Mouse (Mus musculus) thymus, adult 2 months (tissue): ENCODE data around the gene Skida1. TPM values are rescaled to one million over a fixed set of nuclear protein-coding genes. Genes with fewer than 3 reads are reported as not detected.

Experiments
- DNase-seq: peaks from one replicate; pipeline ENCODE4 v3.0.0; 2021
- H3K27ac ChIP-seq: fragments of 200-500 bp; 2 replicates; pipeline ENCODE4 v1.5.1; 2012; ENCODE audit warnings: low read length, control low read depth; ENCODE audit not compliant: control insufficient read depth, insufficient read depth
- H3K27me3 ChIP-seq: fragments of 200-500 bp; 2 replicates; pipeline ENCODE4 v1.6.1; 2012; ENCODE audit warnings: mild to moderate bottlenecking, low read length, moderate library complexity, mixed read lengths; ENCODE audit not compliant: control insufficient read depth, insufficient read depth
- H3K36me3 ChIP-seq: fragments of 200-500 bp; 2 replicates; pipeline ENCODE4 v1.6.1; 2012; ENCODE audit warnings: mild to moderate bottlenecking, low read length, moderate library complexity; ENCODE audit not compliant: control insufficient read depth, insufficient read depth
- H3K4me1 ChIP-seq: fragments of 200-500 bp; replicated peaks from 2 replicates; pipeline ENCODE4 v1.6.1; 2012; ENCODE audit warnings: low read length; ENCODE audit not compliant: control insufficient read depth, insufficient read depth
- H3K4me3 ChIP-seq: fragments of 200-500 bp; 2 replicates; pipeline ENCODE4 v1.5.1; 2012; ENCODE audit warnings: mild to moderate bottlenecking, low read length, control low read depth, moderate library complexity; ENCODE audit not compliant: control insufficient read depth, insufficient read depth
- CTCF ChIP-seq: fragments of 200-500 bp; IDR thresholded peaks from 2 replicates; pipeline ENCODE4 v1.5.1; 2012; ENCODE audit warnings: mild to moderate bottlenecking, control low read depth, low read length, moderate library complexity, borderline replicate concordance; ENCODE audit not compliant: control insufficient read depth, poor library complexity, insufficient read depth; ENCODE audit errors: extremely low read depth
- POLR2A ChIP-seq: fragments of 200-500 bp; IDR thresholded peaks from 2 replicates; pipeline ENCODE4 v1.6.1; 2012; ENCODE audit warnings: mild to moderate bottlenecking, low read length, control low read depth, moderate library complexity; ENCODE audit not compliant: control insufficient read depth, poor library complexity, insufficient read depth; ENCODE audit errors: extremely low read depth
- WGBS: fragments of 180-500 bp; shearing (Covaris S2); methylation state at CpG from one replicate; pipeline ENCODE4 v1.1.7; 2018; 5-methylcytosine and 5-hydroxymethylcytosine counted together
- polyA plus RNA-seq: library from polyadenylated mRNA; depleted of rRNA; stranded (reverse); fragments of >200 nt; gene quantifications from 2 replicates; pipeline ENCODE4 v1.2.3, GENCODE M21; 2012

Skida1 gene
- polyA plus RNA-seq, 1 experiment: 0.38 TPM

GRCm38 (mm10) chr2:18068071-18068796 is 19.4 kb upstream of the Skida1 start:
- no peak for DNase-seq
- no peak overlapping the region for H3K27ac ChIP-seq
- H3K4me3 ChIP-seq: no peak overlapping the region
- peaks cover 3% of the 10 kb centered on the region for H3K4me1 ChIP-seq
- no peaks in the 10 kb centered on the region for H3K27me3 ChIP-seq
- TF ChIP-seq POLR2A (no peak), CTCF (no peak)
- H3K36me3 ChIP-seq: peaks cover 16% of the 10 kb centered on the region
- 99% methylated on average over 4 of the region's 4 CpGs for WGBS

- H3K36me3 ChIP-seq: peaks cover 5% of the 10 kb centered on the region; the same call in 1 of the 2 replicates
- peaks cover 3% of the 10 kb centered on the region for H3K4me1 ChIP-seq
- no peak for TF ChIP-seq CTCF
- no peak for TF ChIP-seq POLR2A
- DNase-seq: no peak
- H3K27me3 ChIP-seq: no peaks in the 10 kb centered on the region
- no peak overlapping the region for H3K4me3 ChIP-seq
- no peak overlapping the region for H3K27ac ChIP-seq
These were observed 17.6 kb upstream of the Skida1 start for GRCm38 (mm10) chr2:18066436-18066835.

GRCm38 (mm10) chr2:18065708-18066030 is 16.8 kb upstream of the Skida1 start:
- no peak overlapping the region for H3K27ac ChIP-seq
- H3K4me3 ChIP-seq: peak overlapping the region; percentile 93
- no peaks in the 10 kb centered on the region for H3K27me3 ChIP-seq
- no peak for DNase-seq
- peaks cover 3% of the 10 kb centered on the region for H3K4me1 ChIP-seq
- H3K36me3 ChIP-seq: no peaks in the 10 kb centered on the region; the same call in 1 of the 2 replicates
- TF ChIP-seq POLR2A (no peak), CTCF (no peak)
- 7% methylated on average over 6 of the region's 6 CpGs for WGBS

- peaks cover 3% of the 10 kb centered on the region for H3K4me1 ChIP-seq
- H3K27ac ChIP-seq: peak overlapping the region; percentile 70
- no peaks in the 10 kb centered on the region; the same call in 1 of the 2 replicates for H3K36me3 ChIP-seq
- peak; percentile 73 for DNase-seq
- TF ChIP-seq POLR2A: 0 out of 2 replicates have a peak, but pooled peaks have one; percentile 9
- TF ChIP-seq CTCF: 0 out of 2 replicates have a peak, but pooled peaks have one; percentile 12
- H3K4me3 ChIP-seq: peak overlapping the region; percentile 93
- under 1% methylated on average over 64 of the region's 85 CpGs for WGBS
- H3K27me3 ChIP-seq: no peaks in the 10 kb centered on the region
These were observed 16.3 kb upstream of the Skida1 start for GRCm38 (mm10) chr2:18064941-18065707.

GRCm38 (mm10) chr2:18064356-18064858 is 15.6 kb upstream of the Skida1 start:
- Histone ChIP-seq H3K27ac (peak overlapping the region; percentile 94), H3K4me1 (peaks cover 3% of the 10 kb centered on the region), H3K27me3 (no peaks in the 10 kb centered on the region), H3K4me3 (peak overlapping the region; percentile 79), H3K36me3 (no peaks in the 10 kb centered on the region; the same call in 1 of the 2 replicates)
- peak; percentile 94 for DNase-seq
- under 1% methylated on average over 50 of the region's 58 CpGs for WGBS
- peak; percentile 98 for TF ChIP-seq POLR2A
- peak; percentile 51; the same call in 1 of the 2 replicates for TF ChIP-seq CTCF

- TF ChIP-seq POLR2A: no peak
- TF ChIP-seq CTCF: no peak
- under 1% methylated on average over 18 of the region's 18 CpGs for WGBS
- DNase-seq: peak; percentile 60
- Histone ChIP-seq H3K27ac (peak overlapping the region; percentile 94), H3K27me3 (no peaks in the 10 kb centered on the region), H3K36me3 (no peaks in the 10 kb centered on the region; the same call in 1 of the 2 replicates), H3K4me1 (peaks cover 3% of the 10 kb centered on the region), H3K4me3 (peak overlapping the region; percentile 79)
These were observed 15.0 kb upstream of the Skida1 start for GRCm38 (mm10) chr2:18063763-18064251.
